Mouse (Mus musculus) right cerebral cortex, postnatal 25 days (tissue): ENCODE results near the gene Tppp.
"Not testable (repeated sequence)": the region's sequence is repeated elsewhere in the genome, so short reads cannot be mapped to it uniquely, and the experiment has no call there.

Experiments used
- DNase-seq: peaks from one replicate; pipeline ENCODE4 v3.0.0; 2022

Gene Tppp

DNA sequence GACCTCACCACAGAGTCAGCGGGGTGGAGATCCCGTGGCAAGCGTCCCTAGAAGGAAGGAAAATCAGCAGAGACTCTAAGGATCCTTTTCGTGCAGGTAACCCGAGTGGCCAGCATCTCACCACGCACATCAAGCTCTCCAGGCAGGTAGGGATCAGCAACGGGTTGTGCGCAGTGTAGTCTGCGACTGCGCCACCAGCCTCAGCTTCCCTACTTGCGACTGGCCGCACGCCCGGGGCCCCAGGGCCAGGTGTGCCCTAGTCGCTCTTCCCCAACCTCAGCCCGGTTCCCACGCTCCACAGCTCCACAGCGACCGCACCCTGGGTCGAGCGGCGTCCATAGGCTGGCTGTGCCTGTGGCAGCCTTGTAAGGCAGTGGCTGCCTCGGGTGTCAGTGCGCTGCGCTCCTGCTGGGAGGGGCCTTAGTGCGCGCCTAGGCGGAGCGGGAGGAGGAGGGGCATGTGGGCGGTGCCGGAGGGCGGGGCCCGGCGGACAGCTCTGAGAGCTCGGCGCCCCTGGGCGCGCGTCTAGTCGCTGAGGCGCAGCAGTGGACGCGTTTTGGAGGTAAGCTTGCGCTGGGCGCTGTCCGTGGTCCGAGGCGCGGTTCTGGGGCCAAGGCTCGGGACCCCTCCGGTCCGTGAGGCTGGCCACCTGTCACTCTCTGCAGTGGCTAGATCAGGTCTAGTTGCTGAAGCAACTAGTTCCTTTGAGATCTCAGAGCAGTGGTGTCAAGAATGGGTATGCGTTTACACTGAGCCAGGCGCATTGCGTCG is at the start of gene Tppp:
Gene Tppp (plus strand): TSS at position 460 of the 771 bp plus-strand sequence.
- peak; percentile 96 for DNase-seq

DNA sequence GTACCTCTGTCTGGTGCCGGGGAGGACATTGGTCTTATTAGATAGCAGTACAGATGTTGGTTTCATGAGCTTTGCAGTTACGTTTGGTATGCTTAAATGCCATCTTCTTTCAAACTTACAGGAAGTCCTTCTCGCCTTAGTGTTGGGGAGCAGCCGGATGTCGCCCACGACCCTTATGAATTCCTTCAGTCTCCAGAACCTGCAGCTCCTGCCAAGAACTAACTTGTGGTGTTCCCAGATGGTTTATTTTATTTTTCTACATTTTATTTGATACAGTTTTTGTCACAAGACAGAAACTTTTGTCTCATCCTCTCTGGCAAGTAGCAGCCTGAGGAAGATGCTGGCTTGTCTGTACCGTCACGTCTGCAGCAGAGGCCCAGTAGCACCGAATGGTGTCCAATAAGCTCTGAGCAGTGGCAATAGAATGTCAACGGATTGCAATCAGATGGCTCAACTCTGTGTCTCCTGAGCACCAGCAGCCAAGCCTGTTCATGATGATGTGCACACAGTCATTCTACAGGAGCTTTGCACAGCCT is 49.0 kb upstream of the Tppp start:
- peak; percentile 31 for DNase-seq

DNA sequence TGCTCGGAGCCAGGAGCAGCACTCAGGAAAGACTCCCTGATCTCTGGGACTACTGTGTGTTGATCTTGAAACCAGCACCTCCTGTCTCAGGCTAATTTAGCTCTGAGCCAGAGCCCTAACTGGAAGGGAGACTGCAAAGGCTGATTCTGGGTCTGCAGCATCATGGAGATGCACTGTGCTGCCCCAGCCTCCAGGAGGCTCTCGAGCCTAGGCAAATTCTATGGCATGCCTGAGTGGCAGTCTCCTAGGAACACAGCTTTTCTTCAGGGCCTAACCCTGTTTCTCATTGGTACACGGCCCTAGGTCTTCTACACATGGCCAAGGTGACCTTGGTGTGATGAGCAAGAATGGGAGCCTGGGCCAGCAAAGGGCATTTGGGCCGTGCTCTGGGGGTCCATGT is 48.0 kb upstream of the Tppp start:
- no peak for DNase-seq

DNA sequence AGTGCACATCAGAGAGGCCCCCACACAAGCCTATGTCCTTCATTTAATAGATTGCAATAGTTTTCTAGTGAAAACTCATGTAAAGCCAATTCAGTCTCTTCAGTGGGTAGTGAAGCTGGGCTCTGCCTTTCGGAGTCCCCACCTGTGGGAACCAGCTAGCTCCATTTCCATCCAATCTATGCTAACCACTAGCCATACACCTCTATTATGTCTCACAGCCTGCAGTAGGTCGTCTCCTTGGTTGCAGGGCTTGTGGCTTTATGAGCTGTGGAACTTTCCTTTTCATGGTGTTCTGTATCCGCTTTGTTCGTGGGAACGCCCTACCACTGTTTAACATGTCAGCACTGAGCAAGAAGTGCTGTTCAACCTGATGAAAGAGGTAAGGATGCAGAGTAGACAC is 45.7 kb upstream of the Tppp start, which contains the start of gene Zdhhc11:
Gene Zdhhc11 (plus strand): TSS at position 301 of the 400 bp plus-strand sequence.
- no peak for DNase-seq

DNA sequence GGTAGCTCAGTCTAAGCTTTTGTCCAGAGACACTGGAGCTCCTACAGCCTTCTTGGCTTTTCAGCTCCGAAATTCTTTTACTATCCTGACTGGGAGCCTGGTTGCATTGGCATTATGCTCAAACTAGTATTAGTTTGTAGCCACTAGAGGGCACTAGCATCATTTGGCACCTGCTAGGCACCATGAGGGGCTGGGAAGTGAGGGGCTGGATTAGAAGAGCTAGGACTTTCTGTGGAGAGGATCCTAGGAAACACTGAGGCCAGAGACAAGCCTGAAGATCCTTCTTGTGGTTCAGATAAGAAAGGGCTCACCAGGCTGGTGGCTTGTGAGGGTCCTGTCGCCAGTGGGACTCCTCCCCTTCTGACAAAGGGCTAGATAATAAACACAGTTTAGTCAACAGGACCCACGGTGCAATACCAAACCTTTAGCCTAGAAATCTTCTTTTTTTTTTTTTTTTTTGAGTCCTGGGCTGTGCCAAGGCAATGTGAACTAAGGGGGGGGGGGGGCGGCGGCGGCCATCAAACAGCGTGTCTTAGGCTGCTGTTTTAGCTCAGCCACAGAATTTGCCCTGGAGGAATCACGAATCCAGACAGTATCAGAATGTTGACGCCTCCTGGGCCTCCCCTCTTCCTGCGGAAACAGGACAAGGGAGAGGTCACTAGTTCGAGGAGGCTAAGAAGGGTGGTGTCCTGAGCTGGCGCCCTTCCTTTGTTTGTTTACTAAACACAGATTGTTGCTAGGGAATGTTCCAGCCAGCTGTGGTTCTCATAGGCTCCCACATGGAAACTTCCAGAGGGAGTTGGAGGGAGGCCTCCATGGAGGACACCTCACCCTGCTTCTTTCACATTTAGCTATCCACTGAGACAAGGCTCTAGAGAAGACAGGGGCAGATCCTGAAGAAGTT is 38.4 kb upstream of the Tppp start:
- DNase-seq = peak; percentile 40

DNA sequence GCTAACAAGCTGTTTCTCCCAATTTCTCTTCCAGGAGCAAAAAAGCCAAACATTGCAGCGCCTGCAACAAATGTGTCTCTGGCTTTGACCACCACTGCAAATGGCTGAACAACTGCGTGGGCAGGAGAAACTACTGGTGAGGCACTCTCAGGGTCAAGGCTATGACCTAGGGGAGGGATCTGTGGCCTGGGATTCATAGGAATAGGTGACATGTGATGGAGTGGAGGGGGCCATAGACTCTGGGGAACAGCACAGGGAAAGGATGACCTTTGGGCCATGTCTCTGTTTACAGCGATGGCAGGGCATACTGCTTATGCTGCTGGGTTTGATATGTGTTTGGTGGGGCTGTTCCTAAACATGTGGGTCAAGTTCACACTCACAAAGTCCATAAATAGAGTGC is 34.7 kb upstream of the Tppp start:
- DNase-seq = no peak

DNA sequence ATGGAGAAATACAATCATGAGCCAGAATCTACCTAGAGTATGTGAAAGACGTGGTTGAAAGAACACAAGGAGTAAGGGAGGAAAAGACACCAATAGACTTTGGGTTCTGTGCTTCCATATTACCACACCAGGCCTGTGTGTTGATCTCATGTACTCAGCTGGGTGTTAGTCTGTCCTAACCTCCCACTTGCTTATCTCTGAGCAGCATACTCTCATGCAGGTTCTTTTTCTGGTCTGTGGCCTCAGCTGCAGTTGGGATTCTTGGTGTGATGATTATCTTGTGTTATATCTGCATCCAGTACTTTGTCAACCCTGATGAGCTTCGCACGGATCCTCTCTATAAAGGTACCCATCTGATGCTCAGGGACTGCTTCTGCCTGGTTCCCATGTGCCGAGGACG is 32.3 kb upstream of the Tppp start:
- DNase-seq = no peak

DNA sequence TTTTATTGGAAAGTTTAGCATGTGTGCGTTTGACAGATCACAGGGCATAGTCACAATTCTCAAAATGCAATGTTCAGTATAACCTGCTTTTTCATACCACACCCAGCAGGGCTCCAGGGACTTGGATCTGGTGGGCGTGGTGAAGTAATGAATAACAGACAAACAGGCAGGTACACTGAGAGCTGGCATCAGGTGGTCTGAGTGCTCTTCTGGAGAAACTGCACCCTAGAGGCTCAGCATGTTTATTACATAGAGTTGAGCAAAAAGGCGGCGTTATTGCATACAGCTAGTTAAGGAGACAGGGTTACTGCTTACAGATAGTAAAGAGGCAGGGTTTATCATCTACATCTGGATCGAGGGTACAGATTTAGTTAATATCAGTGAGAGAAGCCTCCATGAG is 18.9 kb upstream of the Tppp start:
- no peak for DNase-seq

DNA sequence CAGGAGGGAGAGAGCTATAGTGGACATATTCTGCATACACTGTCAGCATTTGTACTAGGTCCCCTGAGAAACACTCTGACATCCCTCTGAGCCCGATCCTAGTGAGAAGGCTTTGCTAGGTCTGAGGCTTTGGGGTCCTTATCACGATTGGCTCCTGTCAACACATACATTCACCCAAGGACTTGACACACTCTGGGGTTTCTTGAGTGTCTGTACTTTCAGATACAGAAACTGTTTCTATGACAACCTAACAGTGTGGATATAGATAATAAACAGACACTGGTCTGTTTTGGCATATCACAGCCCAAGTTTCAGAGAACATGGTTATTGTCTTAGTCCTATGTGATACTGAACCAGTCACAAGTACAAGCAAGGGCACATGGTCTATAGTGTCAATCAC is 18.4 kb upstream of the Tppp start:
- DNase-seq = no peak

DNA sequence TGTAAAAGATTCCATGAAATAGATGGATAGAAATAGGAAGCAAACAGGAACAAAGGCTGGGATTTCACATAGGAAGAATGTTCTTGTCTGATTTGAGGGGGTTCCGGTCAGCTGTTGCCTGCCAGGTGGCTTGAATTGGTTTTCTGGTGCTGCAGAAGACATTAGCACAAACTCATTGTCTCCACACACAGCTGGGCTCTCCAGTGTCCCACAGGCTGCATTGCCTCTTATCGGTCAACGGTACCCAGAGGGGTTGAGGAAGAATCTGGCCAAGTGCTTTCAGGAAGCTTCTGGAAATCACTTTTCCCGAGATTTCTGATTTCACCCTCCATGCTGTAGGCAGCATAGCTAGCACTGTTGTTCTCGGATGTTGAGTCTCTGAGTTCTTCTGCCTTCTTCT is 17.9 kb upstream of the Tppp start:
- DNase-seq = no peak

DNA sequence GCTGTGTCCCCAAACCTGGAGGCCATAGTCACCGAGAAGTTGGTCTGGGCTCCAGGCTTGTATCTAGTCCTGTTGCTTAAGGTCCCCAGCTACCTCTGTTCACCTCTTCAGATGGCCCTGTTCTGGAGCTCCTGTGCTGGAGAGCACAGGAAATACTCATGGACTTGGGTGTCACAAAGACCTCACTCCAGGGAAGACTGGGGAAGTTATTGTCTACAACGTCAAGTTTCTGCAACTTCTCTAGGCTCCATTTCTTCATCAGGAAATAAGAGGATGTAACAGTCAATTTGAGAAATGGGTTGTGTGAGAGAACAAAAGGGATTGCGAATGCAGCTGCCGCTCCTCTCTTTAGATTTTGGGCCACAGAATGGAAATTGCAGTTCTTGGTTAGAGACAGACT is 12.8 kb upstream of the Tppp start:
- no peak for DNase-seq

DNA sequence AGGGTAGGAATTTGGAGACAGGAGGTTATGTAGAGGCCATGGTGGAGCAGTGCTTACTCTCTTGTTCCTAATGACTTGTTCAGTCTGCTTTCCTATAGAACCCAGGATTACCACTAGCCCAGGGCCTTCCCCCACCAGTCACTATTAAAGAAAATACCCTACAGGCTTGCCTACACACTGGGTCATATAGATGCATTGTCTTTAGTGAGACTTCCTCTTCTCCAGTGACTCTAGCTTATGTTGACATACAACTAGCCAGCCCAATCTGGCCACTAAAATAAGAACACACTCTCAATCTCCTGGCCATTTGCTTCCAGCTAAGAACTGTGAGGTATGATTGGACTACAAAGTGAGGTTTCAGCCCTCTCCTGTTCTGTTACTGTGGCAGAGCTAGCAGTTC is 8.7 kb upstream of the Tppp start:
- DNase-seq = no peak

DNA sequence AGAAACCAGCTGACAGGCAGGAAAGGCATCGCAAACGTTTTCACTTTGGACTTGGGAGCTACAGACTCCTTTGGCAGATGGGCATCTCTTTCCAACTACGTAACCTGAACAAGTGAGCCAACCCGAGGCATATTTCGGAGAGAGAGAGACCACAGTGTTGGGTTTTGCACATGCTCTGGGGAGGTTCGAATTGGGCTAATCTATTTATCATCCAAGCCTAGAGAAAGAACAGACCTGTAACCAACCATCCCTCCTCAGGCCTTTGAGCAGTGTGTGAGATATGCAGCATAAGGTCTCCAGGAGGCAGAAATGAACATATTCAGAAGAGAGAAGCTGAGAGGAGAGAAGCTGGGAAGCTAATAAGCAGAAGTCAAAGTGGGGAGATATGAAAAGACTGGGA is 8.2 kb upstream of the Tppp start:
- no peak for DNase-seq

DNA sequence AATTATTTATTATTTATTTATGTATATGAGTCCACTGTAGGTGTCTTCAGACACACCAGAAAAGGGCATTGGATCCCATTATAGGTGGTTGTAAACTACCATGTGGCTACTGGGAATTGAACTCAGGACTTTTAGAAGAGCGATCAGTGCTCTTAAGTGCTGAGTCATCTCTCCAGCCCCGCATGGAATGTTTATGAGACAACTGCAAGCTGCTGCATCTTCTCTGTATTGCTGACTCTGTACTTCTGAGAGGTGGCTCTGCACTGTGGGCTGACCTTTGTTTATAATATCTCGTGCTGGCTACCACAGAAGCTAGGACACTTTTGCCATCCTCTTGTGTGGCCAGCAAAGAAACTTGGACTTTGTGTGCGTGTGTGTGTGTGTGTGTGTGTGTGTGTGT is 7.7 kb upstream of the Tppp start:
- no peak for DNase-seq

DNA sequence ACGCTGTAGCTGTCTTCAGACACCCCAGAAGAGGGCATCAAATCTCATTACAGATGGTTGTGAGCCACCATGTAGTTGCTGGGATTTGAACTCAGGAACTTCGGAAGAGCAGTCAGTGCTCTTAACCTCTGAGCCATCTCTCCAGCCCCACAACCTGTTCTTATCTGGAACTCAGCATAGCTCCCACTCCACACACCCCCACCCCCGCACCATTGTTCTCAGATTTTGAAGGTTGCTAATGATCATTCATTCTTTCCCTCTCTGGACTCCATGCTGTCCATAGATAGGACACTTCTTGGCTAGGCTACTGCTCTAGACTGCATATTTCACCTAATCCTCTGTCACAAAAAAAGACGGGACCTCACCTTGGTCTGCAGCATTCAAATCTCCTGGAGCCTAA is 2.3 kb upstream of the Tppp start:
- not testable (repeated sequence) for DNase-seq

DNA sequence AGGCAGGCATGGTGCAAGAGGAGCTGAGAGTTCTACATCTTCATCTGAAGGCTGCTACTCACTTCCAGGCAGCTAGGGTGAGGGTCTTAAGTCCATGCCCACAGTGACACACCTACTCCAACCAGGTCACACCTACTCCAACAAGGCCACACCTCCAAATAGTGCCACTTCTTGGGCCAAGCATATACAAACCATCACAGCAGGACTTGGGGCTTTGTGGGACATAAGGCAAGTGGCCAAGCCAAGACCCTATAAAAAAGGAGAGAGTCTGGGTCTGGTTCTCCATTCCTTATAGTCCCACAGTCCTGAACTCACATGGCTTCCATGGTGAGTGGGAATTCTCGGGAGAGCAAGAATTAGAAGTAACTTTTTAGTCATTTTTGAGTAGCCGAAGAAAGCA is 991 bp upstream of the Tppp start:
- not testable (repeated sequence) for DNase-seq

DNA sequence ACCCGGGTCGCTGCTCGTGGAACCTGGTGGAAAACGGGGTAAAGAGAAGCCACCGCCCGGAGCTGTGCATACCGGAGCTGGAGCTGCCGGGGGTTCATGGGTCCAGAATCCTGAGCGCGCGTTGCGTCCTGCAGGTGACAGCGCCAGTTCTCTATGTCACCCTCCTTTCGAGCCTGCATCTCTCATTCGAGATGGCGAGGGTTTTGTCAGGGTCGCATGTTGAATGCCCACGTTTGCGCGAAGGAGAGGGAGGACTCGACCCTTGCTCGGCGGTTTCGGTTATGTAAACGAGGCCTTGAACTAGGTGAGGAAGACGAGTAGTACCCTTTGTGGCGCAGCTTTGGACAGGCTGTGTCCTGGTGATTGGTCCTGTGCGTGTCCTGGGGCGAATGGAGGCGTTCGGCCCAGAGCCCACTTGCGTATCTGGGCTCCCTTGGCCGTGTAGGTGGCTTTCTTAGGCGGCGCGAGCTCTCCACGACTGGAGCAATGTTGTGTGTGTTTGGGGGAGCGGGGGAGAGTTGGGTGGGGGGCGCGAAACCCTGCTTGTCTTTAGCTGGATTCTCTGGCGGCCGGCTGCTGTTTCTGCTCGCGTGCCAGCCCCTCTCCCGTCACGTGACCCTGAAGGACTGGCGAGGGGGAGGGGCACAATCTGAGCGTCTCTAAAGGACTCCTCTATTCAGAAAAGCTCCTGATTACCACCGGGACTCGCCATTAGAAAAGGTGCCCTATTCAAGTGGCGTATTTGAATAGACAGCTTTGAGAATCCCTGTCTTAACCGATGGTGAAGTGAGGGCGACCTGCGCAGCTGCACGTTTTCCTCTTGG is 796 bp downstream of the Tppp start:
- DNase-seq = peak; percentile 80

DNA sequence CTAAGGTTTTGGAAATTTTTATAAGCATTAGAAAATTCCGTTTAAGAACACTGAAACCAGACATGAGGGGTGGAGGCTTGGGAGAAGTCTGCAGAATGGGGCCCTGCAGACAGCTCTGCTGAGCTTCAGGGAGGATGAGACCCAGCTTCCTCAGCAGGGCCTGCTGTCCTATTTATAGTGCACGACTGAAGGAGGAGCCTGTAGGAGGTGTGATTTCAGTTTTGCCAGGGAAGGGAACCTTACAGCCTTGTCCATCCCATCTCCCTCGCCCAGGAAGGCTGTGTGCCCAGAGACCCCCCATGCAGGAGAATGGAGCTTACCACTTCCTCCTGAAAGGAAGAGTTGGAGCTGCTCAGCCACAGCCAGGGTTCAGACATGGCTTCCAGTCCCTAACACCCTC is 1.5 kb downstream of the Tppp start:
- peak; percentile 63 for DNase-seq

DNA sequence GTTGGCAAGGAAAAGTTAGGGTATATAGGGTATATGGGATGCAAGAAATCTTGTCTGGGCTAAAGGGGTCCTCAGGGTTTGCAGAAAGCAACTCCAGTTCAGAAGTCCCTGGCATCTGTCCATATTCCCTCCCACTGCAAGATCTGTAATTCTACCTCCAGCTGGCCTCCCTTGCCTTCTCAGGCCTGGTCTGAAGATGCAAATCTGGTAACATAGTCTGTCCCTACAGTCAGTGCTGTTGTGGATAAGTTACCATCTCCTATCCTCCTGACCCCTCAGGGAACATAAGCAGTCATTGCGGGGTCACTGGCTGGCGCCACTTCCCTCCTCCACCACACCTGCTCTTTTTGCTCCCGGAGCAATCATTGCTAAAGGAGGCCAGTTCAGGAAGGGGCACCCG is 6.7 kb downstream of the Tppp start:
- DNase-seq = no peak

DNA sequence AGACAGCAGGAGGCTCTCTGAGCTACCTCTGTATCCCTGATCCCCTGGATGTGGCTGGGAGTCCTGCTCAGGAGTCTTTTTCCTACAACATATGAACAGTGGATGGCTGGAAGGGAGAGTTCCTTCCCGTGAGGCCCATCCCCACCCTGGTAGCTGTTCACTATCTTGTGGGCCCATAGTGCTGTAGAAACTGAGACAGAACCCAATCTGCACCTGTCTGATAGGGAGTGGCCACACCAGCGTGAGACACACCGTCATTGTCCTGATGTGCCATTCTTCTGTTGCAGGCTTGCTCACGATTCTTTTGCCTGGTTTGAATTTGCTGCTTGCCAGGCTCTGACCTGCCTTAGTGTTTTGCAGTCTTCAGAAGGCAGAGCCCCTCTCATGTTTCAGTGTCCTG is 8.2 kb downstream of the Tppp start:
- DNase-seq = no peak

DNA sequence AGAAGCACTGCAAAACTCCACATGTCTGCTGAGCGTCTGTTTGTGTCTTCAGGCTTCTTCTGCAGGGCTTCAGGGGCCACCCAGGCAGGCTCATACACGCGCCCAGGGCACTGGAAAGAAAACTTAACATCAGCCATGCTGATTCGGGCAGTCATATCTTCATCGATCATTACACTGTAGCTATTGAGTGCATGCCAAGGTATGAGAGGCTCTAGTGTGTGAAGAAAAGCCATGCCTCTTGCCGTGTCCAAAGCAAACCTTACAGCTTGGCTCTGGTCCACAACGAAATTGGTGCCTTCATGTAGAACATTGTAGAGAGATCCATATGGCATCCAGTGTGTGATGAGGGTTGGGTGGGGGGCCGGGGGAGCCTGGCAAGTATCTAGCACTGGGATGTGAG is 9.8 kb downstream of the Tppp start:
- not testable (repeated sequence) for DNase-seq

DNA sequence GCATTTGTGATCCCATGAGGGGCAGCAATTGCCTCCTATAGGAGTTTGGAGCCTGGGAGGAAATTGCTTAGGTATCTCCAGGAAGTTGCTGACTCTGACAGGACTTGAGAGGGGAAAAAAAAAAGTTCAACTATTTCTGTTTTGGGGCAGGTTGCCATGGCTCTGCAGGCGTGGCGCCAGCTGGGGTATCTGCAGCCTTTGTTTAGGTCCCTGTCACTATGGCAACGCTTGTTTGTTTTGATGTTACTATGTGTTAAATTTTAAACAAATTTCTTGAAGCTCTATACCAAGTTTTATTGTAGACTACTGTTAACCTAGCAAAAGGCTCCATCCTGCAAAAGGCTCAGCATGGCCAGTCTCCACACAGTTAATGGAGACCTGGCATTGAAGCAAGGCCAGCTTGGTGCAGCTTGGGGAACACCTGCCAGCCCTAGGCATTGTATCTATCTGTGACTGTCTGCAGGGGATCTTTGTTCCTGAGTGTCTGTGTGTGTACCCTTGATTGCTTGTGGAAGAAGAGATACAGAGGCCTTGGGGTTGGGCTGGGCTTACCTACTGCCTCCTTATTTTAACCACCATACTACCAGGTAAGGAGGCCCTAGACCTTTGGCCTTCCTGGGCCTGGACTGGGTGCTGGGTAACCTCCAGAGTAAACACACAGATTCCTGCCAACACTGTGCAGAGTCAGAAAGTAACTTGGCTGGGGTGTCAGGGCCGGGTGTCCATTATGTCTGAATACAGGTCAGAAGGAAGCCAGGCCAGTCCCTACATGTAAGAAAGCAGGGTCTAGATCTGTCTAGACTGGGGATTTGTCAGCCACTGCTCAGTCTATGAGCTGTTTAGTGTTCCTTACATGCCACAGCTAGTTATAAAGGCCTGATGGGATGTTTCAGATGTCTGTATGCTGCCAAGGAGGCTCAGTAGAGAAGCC is 16.2 kb downstream of the Tppp start:
- DNase-seq = no peak
